Mouse (Mus musculus) cerebellum, adult 11 months (tissue): ENCODE data around the gene Ch25h.

Experiments used
- DNase-seq: peaks from one replicate; pipeline ENCODE4 v3.0.0; 2022

Gene Ch25h

GRCm38 (mm10) chr19:34468216-34468615, 6.7 kb downstream of the Ch25h start:
- no peak for DNase-seq

DNA sequence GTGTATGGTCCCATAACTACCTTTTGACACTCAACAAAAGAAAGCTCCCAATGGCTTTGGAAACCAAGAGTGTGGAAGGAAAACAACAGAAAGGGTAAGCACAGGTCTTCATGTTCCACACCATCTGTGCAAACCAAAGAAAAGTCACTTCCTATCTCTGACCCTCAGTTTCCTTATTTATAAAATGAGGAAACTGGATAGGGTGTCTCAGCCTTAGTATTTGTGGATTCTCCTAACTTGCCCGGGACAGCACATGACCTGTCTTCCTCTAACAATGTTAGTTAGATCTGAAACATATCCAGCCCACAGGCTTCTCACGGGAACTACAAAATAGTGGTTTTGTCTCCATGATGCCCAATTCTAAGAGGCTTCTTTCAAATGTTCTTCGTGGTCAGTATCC, 10.5 kb downstream of the Ch25h start:
- no peak for DNase-seq

DNA sequence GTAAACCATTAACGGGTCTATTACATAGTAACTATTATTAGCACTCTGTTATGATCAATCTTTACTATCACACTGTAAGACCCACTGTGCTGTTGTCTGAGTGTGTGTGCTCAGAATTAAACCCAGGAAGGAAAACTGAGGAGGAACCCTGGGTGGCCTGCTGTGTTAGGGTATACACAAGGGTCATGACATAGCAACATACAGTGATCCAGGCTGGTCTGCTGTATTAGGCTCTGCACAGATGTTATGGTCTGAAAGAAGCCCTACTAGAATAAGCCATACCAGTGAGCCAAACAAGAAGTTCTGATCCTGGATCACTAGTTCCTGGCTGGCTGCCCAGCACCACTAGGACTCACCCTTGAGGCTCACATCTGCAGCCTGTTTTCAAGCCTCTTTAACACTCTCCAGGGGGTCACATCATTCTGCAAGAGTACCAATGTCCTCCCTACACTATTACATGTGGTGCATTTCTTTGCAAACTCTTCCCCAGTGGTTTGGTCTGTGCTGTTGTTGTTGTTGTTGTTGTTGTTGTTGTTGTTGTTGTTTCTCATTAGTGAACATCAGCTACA, 13.4 kb downstream of the Ch25h start:
- no peak for DNase-seq

GRCm38 (mm10) chr19:34450784-34451370, 24.1 kb downstream of the Ch25h start:
- no peak for DNase-seq

- no peak for DNase-seq
These were observed 26.1 kb downstream of the Ch25h start for GRCm38 (mm10) chr19:34448851-34449250.

- no peak for DNase-seq
These were observed 29.5 kb downstream of the Ch25h start for GRCm38 (mm10) chr19:34445410-34446012.

- no peak for DNase-seq
These were observed 30.2 kb downstream of the Ch25h start for GRCm38 (mm10) chr19:34444785-34445184.

GRCm38 (mm10) chr19:34441979-34442378, 33.0 kb downstream of the Ch25h start:
- no peak for DNase-seq

DNA sequence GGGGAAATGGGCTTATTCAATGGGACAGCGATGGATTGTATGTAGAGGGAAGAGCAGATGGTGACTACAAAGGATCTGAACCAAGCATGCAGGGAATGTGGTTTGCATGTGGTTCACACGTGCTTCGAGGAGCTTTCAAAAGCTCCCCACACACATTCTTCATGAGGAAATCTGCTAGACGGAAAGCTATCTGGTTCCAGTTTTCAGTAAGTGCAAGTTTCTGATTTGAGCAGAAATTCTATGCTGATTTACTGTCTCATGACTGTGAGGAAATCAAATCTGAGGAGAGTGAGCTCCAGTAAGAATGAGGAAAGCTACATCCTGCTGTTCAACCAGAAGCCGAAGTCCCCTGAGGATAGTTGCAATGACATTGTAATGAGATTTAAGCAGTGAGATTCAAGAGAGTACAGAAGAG, 39.8 kb downstream of the Ch25h start:
- DNase-seq: no peak

DNA sequence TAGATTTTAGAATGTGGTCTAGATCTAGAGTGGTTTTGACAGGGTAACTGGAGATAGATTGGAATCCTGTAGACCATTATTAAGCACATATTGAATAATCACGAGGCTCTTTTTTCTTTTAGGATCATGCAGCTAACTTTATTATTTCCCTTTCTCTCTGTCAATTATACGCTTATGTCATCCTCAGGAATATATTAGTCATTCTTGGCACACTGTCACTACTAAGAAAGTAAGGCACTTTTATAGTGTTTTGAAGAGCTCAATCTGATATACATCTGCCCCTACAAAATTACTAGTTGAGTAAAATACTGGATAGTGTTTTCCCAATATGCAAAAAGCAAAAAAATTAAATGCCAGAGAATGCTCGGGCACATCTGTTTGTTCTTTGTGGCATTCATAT, 43.6 kb downstream of the Ch25h start:
- DNase-seq: no peak

- no peak for DNase-seq
These were observed 51.1 kb downstream of the Ch25h start for GRCm38 (mm10) chr19:34423783-34424335.
